Mouse (Mus musculus): ENCODE measurements at regions not wholly inside any gene's neighbourhood (a gene's known extent, or its start where the extent isn't known, plus 50 kb on each side); places are given as distances from the start of the nearest gene placed in this dataset.

DNA sequence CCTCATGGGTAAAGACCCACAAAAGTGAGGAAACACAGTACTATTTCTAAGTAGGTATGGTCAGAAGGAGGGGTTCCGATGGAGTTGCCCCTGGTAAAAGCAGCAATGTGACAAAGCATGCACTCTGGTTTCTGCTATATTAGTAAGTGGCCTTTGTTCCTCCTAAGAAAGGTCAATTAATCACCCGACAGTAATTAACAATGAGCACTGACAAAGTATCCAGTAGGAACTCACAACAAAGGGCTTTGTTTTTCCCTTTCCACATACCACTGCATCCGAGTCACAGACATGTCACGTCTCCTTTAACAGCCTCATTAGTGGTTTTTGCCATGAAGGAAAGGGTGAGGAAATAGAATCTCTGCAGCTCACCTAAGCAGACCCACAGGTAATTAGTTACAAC is 206.2 kb downstream of the Lnpk start:
- intact Hi-C loops (cut with DNase I) = no loop called here
- no peak for DNase-seq (ENCODE audit: low spot score)

DNA sequence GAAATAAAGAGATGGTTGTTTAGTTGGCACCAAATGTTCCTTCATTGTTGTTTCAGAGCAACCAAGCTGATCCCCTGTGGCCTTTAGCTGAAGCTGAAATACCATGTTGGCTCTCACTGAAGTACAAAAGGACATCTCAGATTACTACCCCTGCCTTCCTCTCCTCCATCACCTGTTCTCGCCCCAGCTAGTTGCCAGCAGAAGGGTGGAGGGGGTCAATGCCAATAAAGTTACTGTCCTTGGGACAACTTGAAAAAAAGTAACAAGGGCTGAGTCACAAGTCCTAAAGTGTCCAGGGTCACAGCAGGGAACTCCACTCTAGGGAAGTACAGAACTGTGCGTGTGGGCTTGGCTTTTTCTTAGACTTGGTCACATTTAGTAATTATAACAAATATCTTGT is 216.0 kb downstream of the Lnpk start:
- DNase-seq (ENCODE audit: low spot score) = no peak
- intact Hi-C loops (cut with DNase I) = no loop called here

DNA sequence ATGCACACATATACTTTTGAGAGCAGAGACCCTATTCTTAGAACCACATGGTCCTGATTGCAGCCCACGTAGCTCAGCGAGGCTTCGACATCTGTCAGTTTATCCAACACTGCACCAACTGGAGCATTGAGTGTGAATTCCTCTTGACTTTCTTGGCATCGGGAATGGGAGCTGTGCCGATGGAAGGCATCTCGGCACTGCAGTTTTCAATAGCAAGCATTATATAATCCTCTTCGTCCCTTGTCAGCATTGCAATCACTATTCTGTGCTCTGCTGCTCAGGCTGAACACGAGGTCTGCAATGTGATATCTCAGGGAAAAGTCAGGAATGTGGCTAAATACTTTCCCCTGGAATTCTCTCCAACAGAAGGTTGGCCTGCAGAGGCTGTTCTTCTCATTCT is 224.6 kb downstream of the Lnpk start:
- no peak for DNase-seq (ENCODE audit: low spot score)
- intact Hi-C loops (cut with DNase I) = no loop called here

GRCm38 (mm10) chr2:74349809-74350208 is 229.4 kb downstream of the Lnpk start:
- intact Hi-C loops (cut with DNase I) = no loop called here

DNA sequence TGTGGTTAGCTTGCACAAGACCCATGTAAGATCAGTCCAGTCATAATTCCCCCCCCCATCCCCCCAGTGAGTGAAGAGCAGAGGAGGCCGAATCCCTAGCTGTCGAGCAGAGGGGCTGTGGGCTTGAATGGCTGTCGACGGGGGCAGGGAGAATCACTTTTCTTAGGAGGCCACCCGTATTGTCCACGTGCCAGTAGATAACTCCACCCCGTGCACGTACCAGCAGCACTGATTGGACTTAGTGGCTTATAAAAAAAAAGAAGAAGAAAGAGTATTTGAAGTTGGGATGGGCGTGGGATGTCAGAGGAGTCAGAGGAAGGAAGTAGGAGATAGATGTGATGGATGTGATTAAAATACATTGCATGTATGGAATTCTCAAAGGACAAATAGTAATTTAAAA is 272.9 kb downstream of the Lnpk start:
- intact Hi-C loops (cut with DNase I) = no loop called here

More at GRCm38 (mm10) chr2:74349809-74350208, 229.4 kb downstream of the Lnpk start:
- no peak for DNase-seq (ENCODE audit: low spot score)

DNA sequence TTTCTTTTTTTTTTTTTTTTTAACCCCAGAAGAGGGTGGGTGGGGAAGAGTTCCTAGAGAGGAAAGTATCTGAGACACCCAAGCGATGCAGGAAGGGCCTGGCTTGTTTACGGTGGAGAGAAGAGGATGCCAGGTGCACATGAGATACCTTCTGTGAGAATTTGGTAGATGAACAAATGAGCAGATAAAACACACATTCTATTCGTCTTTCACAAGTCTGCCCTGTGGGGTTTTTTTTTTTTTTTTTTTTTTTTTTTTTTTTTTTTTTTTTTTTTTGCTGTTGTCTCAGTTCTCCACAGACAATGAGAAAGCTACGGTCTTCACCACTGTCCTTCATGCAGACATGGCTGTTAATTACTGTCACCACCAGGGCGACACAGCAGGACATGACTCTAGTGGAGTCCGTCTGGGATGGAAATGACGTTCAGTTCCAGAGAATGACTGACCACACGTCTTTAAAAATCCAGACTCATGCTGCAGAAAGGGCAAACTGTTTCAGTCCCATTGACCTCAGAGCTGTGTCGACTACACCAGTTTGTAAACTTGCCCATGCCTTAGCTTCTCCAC is 278.3 kb downstream of the Lnpk start:
- intact Hi-C loops (cut with DNase I) = loop anchor here (2.0 kb wide), 1 partner anchor 362 kb away; no protein-coding TSS in a partner anchor
- DNase-seq (ENCODE audit: low spot score) = no peak

More for the DNA sequence above, 272.9 kb downstream of the Lnpk start:
- DNase-seq (ENCODE audit: low spot score) = no peak

- DNase-seq (ENCODE audit: low spot score) = no peak
- intact Hi-C loops (cut with DNase I) = loop anchor here (2.0 kb wide), 1 partner anchor 362 kb away; no protein-coding TSS in a partner anchor
These were observed 278.9 kb downstream of the Lnpk start for GRCm38 (mm10) chr2:74300366-74300791.

DNA sequence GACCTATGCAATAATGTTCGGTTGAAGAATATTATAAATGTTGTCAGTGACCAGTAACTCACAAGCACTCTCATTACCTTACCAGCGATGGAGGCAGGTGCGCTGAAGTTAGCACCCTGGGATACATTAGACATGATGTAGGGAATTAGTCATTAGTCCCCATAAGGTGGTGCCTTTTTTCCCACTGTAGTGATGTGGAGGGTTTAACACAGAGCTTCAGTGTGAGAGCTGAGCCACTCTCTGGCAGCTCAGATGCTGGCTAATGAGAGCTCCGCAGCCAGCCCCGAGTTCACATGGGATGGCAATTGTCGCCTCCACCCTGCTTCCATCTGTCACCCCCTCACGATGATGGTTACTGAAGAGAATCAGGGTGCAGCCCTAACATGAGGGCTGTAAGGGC is 286.6 kb downstream of the Lnpk start:
- intact Hi-C loops (cut with DNase I) = no loop called here
- DNase-seq (ENCODE audit: low spot score) = no peak

GRCm38 (mm10) chr2:74291416-74292396 is 287.5 kb downstream of the Lnpk start:
- intact Hi-C loops (cut with DNase I) = no loop called here
- DNase-seq (ENCODE audit: low spot score) = no peak

- no peak for DNase-seq (ENCODE audit: low spot score)
- intact Hi-C loops (cut with DNase I) = no loop called here
These were observed 293.6 kb downstream of the Lnpk start for GRCm38 (mm10) chr2:74285624-74286023.

DNA sequence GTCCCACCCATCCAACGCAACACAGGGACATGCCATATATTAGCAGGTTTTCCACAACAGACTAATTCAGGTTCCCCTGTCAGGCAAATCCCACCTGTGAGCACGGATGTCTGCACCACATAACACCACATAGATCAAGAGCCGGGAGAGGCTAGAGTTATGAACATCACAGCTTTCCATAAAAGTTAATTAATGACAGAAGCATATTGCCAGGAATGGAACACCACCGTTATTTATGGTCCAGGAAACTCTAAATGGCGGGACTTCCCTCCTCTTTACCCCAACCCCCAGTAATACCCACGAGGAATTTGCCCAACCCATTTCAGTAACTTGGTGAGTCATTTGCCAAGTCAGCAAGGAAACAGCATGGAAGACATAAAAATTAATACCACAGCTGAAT is 314.3 kb downstream of the Lnpk start:
- intact Hi-C loops (cut with DNase I) = no loop called here
- no peak for DNase-seq (ENCODE audit: low spot score)

GRCm38 (mm10) chr2:74257034-74257781 is 322.0 kb downstream of the Lnpk start:
- intact Hi-C loops (cut with DNase I) = no loop called here
- DNase-seq (ENCODE audit: low spot score) = no peak

DNA sequence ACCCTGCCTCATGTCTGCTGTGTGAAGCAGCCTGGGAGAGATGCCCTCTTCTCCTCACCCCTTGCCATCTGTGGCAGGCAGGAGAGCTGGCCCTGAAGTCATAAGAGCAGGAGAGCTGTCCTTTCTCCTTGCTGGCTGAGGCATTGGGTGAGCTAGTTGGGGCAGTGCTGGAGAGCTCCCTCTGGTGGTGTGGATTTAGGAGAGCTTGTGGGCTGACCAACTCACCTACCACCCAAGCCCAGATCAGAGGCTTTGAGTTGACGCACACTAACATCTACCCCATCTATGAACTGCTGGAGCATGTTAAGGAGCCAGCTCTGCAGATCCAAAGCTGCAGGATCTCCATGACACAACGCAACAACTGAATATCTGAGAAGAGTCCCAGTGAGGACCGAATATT is 331.7 kb downstream of the Lnpk start:
- no peak for DNase-seq (ENCODE audit: low spot score)
- intact Hi-C loops (cut with DNase I) = no loop called here

GRCm38 (mm10) chr2:74246631-74247030 is 332.6 kb downstream of the Lnpk start:
- intact Hi-C loops (cut with DNase I) = no loop called here
- DNase-seq (ENCODE audit: low spot score) = no peak

DNA sequence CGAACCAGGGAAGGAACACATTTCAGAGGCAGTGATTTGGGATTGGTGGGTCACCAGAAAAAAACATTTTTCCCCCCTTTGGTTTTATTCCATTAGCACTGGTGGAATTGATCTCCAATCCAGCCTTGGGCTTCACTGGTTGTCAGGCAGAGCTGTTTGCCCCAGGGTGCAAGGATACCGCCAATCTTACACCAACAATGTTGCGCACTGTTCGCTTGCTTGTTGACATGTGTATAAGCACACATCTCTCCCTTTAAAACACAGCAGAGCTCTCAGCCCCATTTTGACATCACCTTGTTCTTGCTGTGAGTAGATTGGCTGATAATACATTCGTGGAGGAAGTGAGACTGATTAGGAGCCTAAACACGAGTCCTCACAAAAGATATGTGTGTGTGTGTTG is 333.1 kb upstream of the Atp5g3 start:
- no peak for DNase-seq (ENCODE audit: low spot score)
- intact Hi-C loops (cut with DNase I) = loop anchor here (5.0 kb wide), 1 partner anchor 177 kb away; no protein-coding TSS in a partner anchor

DNA sequence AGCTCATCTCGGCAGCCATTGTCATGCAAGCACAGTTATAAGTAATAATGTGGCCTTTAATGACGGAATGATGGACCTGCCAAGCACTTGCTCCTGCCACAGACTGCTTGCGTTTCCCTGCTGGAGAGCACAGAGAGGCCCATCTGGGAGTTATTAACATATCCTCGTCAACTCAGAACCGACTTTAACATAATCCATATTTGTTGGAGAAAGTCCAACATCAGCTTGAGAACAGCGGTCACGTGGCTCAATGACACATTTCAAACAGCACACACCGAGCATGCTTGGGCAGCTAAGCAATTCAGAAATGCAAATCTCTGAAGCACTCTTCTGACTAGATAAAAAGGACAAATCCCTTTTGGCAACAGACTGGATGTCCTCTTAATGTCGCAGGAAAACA is 332.7 kb upstream of the Atp5g3 start:
- intact Hi-C loops (cut with DNase I) = loop anchor here (5.0 kb wide), 1 partner anchor 176 kb away; no protein-coding TSS in a partner anchor
- no peak for DNase-seq (ENCODE audit: low spot score)

DNA sequence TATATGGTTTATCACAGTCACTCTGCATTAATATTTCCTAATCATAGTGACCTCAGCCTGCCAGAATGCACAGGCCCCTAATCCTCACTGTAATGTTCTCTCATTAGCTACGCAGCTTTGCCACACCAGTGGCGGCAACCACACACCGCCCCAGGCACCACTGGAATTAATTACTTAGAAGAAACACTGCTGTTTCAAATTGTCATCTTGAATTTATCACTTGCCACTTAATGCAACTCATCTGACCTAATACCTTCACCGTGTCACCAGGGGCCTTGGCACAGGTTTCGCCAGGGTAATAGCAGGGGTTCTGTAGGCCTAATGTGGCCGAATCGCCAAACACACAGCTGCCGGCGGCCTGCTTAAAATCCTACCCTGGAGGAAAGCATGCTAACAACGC is 328.5 kb upstream of the Atp5g3 start:
- intact Hi-C loops (cut with DNase I) = no loop called here

GRCm38 (mm10) chr2:74217437-74217836 is 306.3 kb upstream of the Atp5g3 start:
- no peak for DNase-seq (ENCODE audit: low spot score)
- intact Hi-C loops (cut with DNase I) = no loop called here

More for the DNA sequence above, 328.5 kb upstream of the Atp5g3 start:
- no peak for DNase-seq (ENCODE audit: low spot score)

DNA sequence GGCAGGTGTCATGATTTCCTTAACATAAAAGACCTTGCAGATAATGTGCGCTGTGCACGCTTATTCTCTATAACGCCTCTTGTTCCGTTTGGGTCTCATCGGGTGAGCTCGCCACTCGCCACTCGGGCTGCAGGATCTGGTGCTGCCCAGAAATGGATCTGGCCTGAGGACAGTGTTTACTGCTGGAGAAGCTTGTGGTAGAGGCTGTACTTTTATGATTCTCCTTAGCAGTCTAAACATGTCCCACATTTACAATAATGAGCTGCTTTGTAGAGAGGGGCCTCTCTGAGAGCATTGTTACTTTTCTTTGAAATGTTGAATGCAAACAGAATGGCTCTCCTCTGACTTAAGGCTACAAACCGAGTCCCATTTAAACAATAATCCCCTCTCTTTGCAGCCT is 299.1 kb upstream of the Atp5g3 start:
- intact Hi-C loops (cut with DNase I) = no loop called here
- DNase-seq (ENCODE audit: low spot score) = no peak

DNA sequence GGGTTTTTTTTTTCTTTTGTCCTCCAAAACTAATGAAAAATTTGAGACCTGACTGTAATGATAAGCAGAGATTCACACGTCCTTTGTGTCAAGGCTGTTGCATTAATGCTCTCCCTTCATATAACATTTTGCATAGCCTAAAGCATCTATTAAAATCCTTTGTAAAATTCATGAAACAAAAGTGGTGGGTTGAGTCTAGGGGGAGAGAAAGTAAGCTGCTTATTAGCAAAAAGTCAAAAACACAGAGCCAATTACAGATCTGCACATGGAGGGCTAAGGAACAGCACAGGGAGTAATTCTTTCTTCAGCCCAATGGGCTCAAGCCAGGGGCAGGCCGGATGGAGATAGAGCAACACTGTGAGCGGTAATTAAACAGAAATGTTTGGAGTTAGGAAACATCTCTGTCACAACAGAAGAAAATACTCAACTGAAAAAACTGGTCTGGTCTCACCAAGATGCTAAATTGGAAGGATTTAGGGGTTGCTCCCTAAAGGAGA is 298.3 kb upstream of the Atp5g3 start:
- no peak for DNase-seq (ENCODE audit: low spot score)
- intact Hi-C loops (cut with DNase I) = no loop called here
